Comparison of ENCODE assay signal across 26 mouse cellular contexts in the genomic region with DNA sequence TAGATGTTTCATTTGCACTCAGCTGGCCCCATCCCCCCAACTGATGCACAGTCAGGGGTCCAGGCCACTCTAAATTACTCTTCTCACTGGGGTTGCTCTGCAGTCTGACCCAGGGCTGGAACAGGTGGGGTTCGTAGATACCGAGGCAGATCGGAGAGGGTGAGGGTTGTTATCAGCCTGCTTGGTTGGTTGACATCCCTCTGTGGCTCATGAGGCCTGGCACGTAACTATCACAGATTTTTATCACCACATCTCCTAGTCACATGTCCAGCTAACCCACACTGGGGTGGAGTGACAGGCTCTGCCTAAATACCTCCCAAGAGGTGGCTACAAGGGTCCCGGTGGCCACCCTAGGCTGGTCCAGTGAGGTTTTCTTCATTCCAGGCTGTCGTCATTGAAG. TPM values are rescaled to one million over a fixed set of nuclear protein-coding genes. Genes with fewer than 3 reads are reported as not detected.
DNase-seq lines count a peak whose midpoint lies in the region; ATAC-seq and TF ChIP-seq lines count a peak whose summit lies in the region.
"Had no signal": no experiment of that assay in that cellular context is flagged by ENCODE, and none has a peak within 500 bp of the region (broad histone marks: within the 10 kb centered on the region; RNA-seq: fewer than 3 reads in every experiment).

No protein-coding gene starts in this region.

- no peak overlapping the region for H3K9ac ChIP-seq in embryonic facial prominence, embryonic 13.5 days
- no peak overlapping the region for H3K9ac ChIP-seq in liver, embryonic 15.5 days
- H3K9ac ChIP-seq in stomach, postnatal 0 days (ENCODE audit: low read length) = no peak overlapping the region
- H3K9ac ChIP-seq in neural tube, embryonic 15.5 days (replicated peaks) = no peak overlapping the region
- H3K9ac ChIP-seq in forebrain, embryonic 15.5 days (replicated peaks) = no peak overlapping the region
- H3K9ac ChIP-seq: hindbrain, embryonic 14.5 days; midbrain, embryonic 13.5 days had no signal

- peaks cover 62% of the 10 kb centered on the region for H3K36me3 ChIP-seq in embryonic facial prominence, embryonic 13.5 days
- peaks cover 76% of the 10 kb centered on the region for H3K36me3 ChIP-seq in embryonic facial prominence, embryonic 10.5 days (replicated peaks)
- H3K36me3 ChIP-seq in liver, embryonic 15.5 days (replicated peaks) = peaks cover 80% of the 10 kb centered on the region
- peaks cover 8% of the 10 kb centered on the region for H3K36me3 ChIP-seq in stomach, postnatal 0 days (ENCODE audit: control insufficient read depth, insufficient read depth, low read length)
- peaks cover 23% of the 10 kb centered on the region for H3K36me3 ChIP-seq in neural tube, embryonic 15.5 days
- peaks cover 20% of the 10 kb centered on the region for H3K36me3 ChIP-seq in forebrain, embryonic 15.5 days

- H3K4me1 ChIP-seq in embryonic facial prominence, embryonic 13.5 days = no peaks in the 10 kb centered on the region
- H3K4me1 ChIP-seq in embryonic facial prominence, embryonic 10.5 days = no peaks in the 10 kb centered on the region
- peaks cover 14% of the 10 kb centered on the region for H3K4me1 ChIP-seq in liver, embryonic 15.5 days (replicated peaks)
- no peaks in the 10 kb centered on the region for H3K4me1 ChIP-seq in stomach, postnatal 0 days (replicated peaks; ENCODE audit: control insufficient read depth, insufficient read depth)
- H3K4me1 ChIP-seq in neural tube, embryonic 15.5 days = no peaks in the 10 kb centered on the region
- no peaks in the 10 kb centered on the region for H3K4me1 ChIP-seq in forebrain, embryonic 15.5 days
- H3K4me1 ChIP-seq: limb, embryonic 10.5 days; midbrain, embryonic 13.5 days had no signal

- no peaks in the 10 kb centered on the region for H3K9me3 ChIP-seq in embryonic facial prominence, embryonic 13.5 days
- H3K9me3 ChIP-seq in embryonic facial prominence, embryonic 10.5 days = no peaks in the 10 kb centered on the region
- no peaks in the 10 kb centered on the region for H3K9me3 ChIP-seq in liver, embryonic 15.5 days (replicated peaks)
- H3K9me3 ChIP-seq in stomach, postnatal 0 days (ENCODE audit: control insufficient read depth, low read length) = no peaks in the 10 kb centered on the region
- no peaks in the 10 kb centered on the region for H3K9me3 ChIP-seq in neural tube, embryonic 15.5 days (replicated peaks)
- H3K9me3 ChIP-seq in forebrain, embryonic 15.5 days = no peaks in the 10 kb centered on the region
- H3K9me3 ChIP-seq: limb, embryonic 10.5 days; midbrain, embryonic 13.5 days had no signal

- H3K4me2 ChIP-seq in embryonic facial prominence, embryonic 13.5 days = no peak overlapping the region
- H3K4me2 ChIP-seq in liver, embryonic 15.5 days = no peak overlapping the region
- H3K4me2 ChIP-seq in stomach, postnatal 0 days (replicated peaks; ENCODE audit: low read depth) = no peak overlapping the region
- H3K4me2 ChIP-seq in neural tube, embryonic 15.5 days = no peak overlapping the region
- H3K4me2 ChIP-seq in forebrain, embryonic 15.5 days (replicated peaks) = no peak overlapping the region
- H3K4me2 ChIP-seq: hindbrain, embryonic 14.5 days; midbrain, embryonic 13.5 days had no signal

- 0 out of 2 replicates have a peak, but pooled peaks have one; percentile 35 for ATAC-seq in embryonic facial prominence, embryonic 13.5 days (ENCODE audit: insufficient number of reproducible peaks, insufficient read depth, low FRiP score, low TSS enrichment, low read depth)
- peak; percentile 40 for ATAC-seq in granulocyte monocyte progenitor cell, adult 5-6 weeks (replicated peaks; ENCODE audit: poor library complexity, severe bottlenecking)
- peak; percentile 77 for ATAC-seq in liver, embryonic 15.5 days (ENCODE audit: insufficient read depth)
- ATAC-seq in stomach, postnatal 0 days (ENCODE audit: low FRiP score, low TSS enrichment) = no peak
- ATAC-seq in neural tube, embryonic 15.5 days (ENCODE audit: low FRiP score) = no peak
- ATAC-seq in forebrain, embryonic 15.5 days (replicated peaks) = no peak
- ATAC-seq: inflammation-experienced regulatory T-cells, adult 6 months; lung, postnatal 0 days; midbrain, embryonic 13.5 days; Patski had no signal

- no peak for DNase-seq in embryonic facial prominence, embryonic 10.5 days (ENCODE audit: low spot score)
- no peak for DNase-seq in stomach, postnatal 0 days (ENCODE audit: low spot score)
- DNase-seq in yolk sac, embryonic 10.5 days (ENCODE audit: low spot score) = no peak
- DNase-seq: adrenal gland, adult 8-10 months; cerebellum, adult 8-10 months; cerebellum, postnatal 36 days; gastrocnemius, postnatal 36 days; heart, postnatal 4 days; kidney, adult 2 months; kidney, postnatal 10 days; right cerebral cortex, postnatal 14 days; spleen, adult 18-20 months; thymus, postnatal 14 days had no signal

- no peaks in the 10 kb centered on the region for H3K27me3 ChIP-seq in embryonic facial prominence, embryonic 13.5 days
- H3K27me3 ChIP-seq in embryonic facial prominence, embryonic 10.5 days (replicated peaks; ENCODE audit: low read depth, poor library complexity, severe bottlenecking) = no peaks in the 10 kb centered on the region
- no peaks in the 10 kb centered on the region for H3K27me3 ChIP-seq in liver, embryonic 15.5 days
- no peaks in the 10 kb centered on the region for H3K27me3 ChIP-seq in stomach, postnatal 0 days (ENCODE audit: control insufficient read depth, insufficient read depth, low read length)
- no peaks in the 10 kb centered on the region for H3K27me3 ChIP-seq in neural tube, embryonic 15.5 days (replicated peaks)
- H3K27me3 ChIP-seq in forebrain, embryonic 15.5 days = no peaks in the 10 kb centered on the region
- H3K27me3 ChIP-seq: midbrain, embryonic 13.5 days; Patski had no signal

- WGBS in embryonic facial prominence, embryonic 13.5 days = 95% methylated on average over 6 of the region's 6 CpGs
- WGBS in embryonic facial prominence, embryonic 10.5 days = 87% methylated on average over 6 of the region's 6 CpGs
- WGBS in liver, embryonic 15.5 days (ENCODE audit: insufficient replicate concordance) = 28% methylated on average over 6 of the region's 6 CpGs
- 88% methylated on average over 6 of the region's 6 CpGs for WGBS in stomach, postnatal 0 days
- 92% methylated on average over 6 of the region's 6 CpGs for WGBS in neural tube, embryonic 15.5 days
- WGBS in forebrain, embryonic 15.5 days = 95% methylated on average over 6 of the region's 6 CpGs

- H3K27ac ChIP-seq in embryonic facial prominence, embryonic 13.5 days = no peak overlapping the region
- no peak overlapping the region for H3K27ac ChIP-seq in embryonic facial prominence, embryonic 10.5 days (replicated peaks)
- no peak overlapping the region for H3K27ac ChIP-seq in liver, embryonic 15.5 days (replicated peaks)
- 0 out of 2 replicates have a peak overlapping the region, but pooled peaks have one; percentile 50 for H3K27ac ChIP-seq in stomach, postnatal 0 days (replicated peaks)
- H3K27ac ChIP-seq in neural tube, embryonic 15.5 days (replicated peaks) = no peak overlapping the region
- no peak overlapping the region for H3K27ac ChIP-seq in forebrain, embryonic 15.5 days (replicated peaks)
- H3K27ac ChIP-seq: hindbrain, embryonic 14.5 days; limb, embryonic 10.5 days; midbrain, embryonic 13.5 days had no signal

- H3K4me3 ChIP-seq in embryonic facial prominence, embryonic 13.5 days = no peak overlapping the region
- no peak overlapping the region for H3K4me3 ChIP-seq in embryonic facial prominence, embryonic 10.5 days
- no peak overlapping the region for H3K4me3 ChIP-seq in liver, embryonic 15.5 days (replicated peaks)
- H3K4me3 ChIP-seq in stomach, postnatal 0 days (ENCODE audit: low read depth, low read length) = no peak overlapping the region
- H3K4me3 ChIP-seq in neural tube, embryonic 15.5 days (replicated peaks) = no peak overlapping the region
- no peak overlapping the region for H3K4me3 ChIP-seq in forebrain, embryonic 15.5 days
- H3K4me3 ChIP-seq: limb, embryonic 10.5 days; midbrain, embryonic 13.5 days had no signal

- no peak for TF ChIP-seq CTCF in stomach, postnatal 0 days (IDR thresholded peaks at IDR 0.05; ENCODE audit: low read depth)

- no peak for TF ChIP-seq EP300 in stomach, postnatal 0 days (optimal IDR thresholded peaks at IDR 0.05)

RNA-seq across cellular contexts. Expression of gene Ankrd27, which starts 15.1 kb away (rescaled TPM):
- 39.0 and 42.3 TPM in 2 replicates for polyA plus RNA-seq in embryonic facial prominence, embryonic 13.5 days (2015; fragmentation: Nextera tagmentation; extraction: Ambion mirVana)
- polyA plus RNA-seq in embryonic facial prominence, embryonic 10.5 days (2016; fragmentation: Nextera tagmentation; extraction: Ambion mirVana) = 44.1 TPM in 2 replicates
- 40.4 and 66.7 TPM in 2 replicates for total RNA-seq in granulocyte monocyte progenitor cell, adult 5-6 weeks (2014; fragmentation: Nextera tagmentation)
- 40.0 and 49.7 TPM in 2 replicates for total RNA-seq in granulocyte monocyte progenitor cell, adult 5-6 weeks (2017)
- polyA plus RNA-seq in liver, embryonic 15.5 days (2015; fragmentation: Nextera tagmentation; extraction: Ambion mirVana) = 20.7 and 22.6 TPM in 2 replicates
- 17.0 and 17.3 TPM in 2 replicates for polyA plus RNA-seq in stomach, postnatal 0 days (2015; fragmentation: Nextera tagmentation; extraction: Ambion mirVana)
- polyA plus RNA-seq in neural tube, embryonic 15.5 days (2015; fragmentation: Nextera tagmentation; extraction: Ambion mirVana) = 16.8 and 21.3 TPM in 2 replicates
- polyA plus RNA-seq in forebrain, embryonic 15.5 days (2015; fragmentation: Nextera tagmentation; extraction: Ambion mirVana) = 30.1 and 32.0 TPM in 2 replicates

RNA-seq across cellular contexts. Expression of gene Rgs9bp, which starts 15.7 kb away (rescaled TPM):
- 0.26 and 0.28 TPM in 2 replicates for polyA plus RNA-seq in embryonic facial prominence, embryonic 13.5 days (2015; fragmentation: Nextera tagmentation; extraction: Ambion mirVana)
- polyA plus RNA-seq in embryonic facial prominence, embryonic 10.5 days (2016; fragmentation: Nextera tagmentation; extraction: Ambion mirVana) = 0.24 and 0.28 TPM in 2 replicates
- total RNA-seq in granulocyte monocyte progenitor cell, adult 5-6 weeks (2014; fragmentation: Nextera tagmentation) = 0.30 and 1.2 TPM in 2 replicates
- total RNA-seq in granulocyte monocyte progenitor cell, adult 5-6 weeks (2017) = 0.36 and 0.65 TPM in 2 replicates
- polyA plus RNA-seq in liver, embryonic 15.5 days (2015; fragmentation: Nextera tagmentation; extraction: Ambion mirVana) = 0.03 TPM in 2 replicates
- polyA plus RNA-seq in stomach, postnatal 0 days (2015; fragmentation: Nextera tagmentation; extraction: Ambion mirVana) = 0.28 and 0.48 TPM in 2 replicates
- polyA plus RNA-seq in neural tube, embryonic 15.5 days (2015; fragmentation: Nextera tagmentation; extraction: Ambion mirVana) = 0.14 and 0.17 TPM in 2 replicates
- polyA plus RNA-seq in forebrain, embryonic 15.5 days (2015; fragmentation: Nextera tagmentation; extraction: Ambion mirVana) = 0.08 and 0.10 TPM in 2 replicates
- total RNA-seq: monocyte, adult 5-6 weeks had no signal
- polyA plus RNA-seq: inflammation-experienced regulatory T-cells, adult 6 months; liver, adult 2 months had no signal

RNA-seq across cellular contexts. Expression of gene Nudt19, which starts 45.0 kb away (rescaled TPM):
- 57.4 and 61.9 TPM in 2 replicates for polyA plus RNA-seq in embryonic facial prominence, embryonic 13.5 days (2015; fragmentation: Nextera tagmentation; extraction: Ambion mirVana)
- polyA plus RNA-seq in embryonic facial prominence, embryonic 10.5 days (2016; fragmentation: Nextera tagmentation; extraction: Ambion mirVana) = 42.0 and 42.2 TPM in 2 replicates
- total RNA-seq in granulocyte monocyte progenitor cell, adult 5-6 weeks (2014; fragmentation: Nextera tagmentation) = 98.2 and 110 TPM in 2 replicates
- 44.6 and 52.5 TPM in 2 replicates for total RNA-seq in granulocyte monocyte progenitor cell, adult 5-6 weeks (2017)
- 67.2 and 69.0 TPM in 2 replicates for polyA plus RNA-seq in liver, embryonic 15.5 days (2015; fragmentation: Nextera tagmentation; extraction: Ambion mirVana)
- polyA plus RNA-seq in stomach, postnatal 0 days (2015; fragmentation: Nextera tagmentation; extraction: Ambion mirVana) = 60.8 and 68.9 TPM in 2 replicates
- 114 and 123 TPM in 2 replicates for polyA plus RNA-seq in neural tube, embryonic 15.5 days (2015; fragmentation: Nextera tagmentation; extraction: Ambion mirVana)
- polyA plus RNA-seq in forebrain, embryonic 15.5 days (2015; fragmentation: Nextera tagmentation; extraction: Ambion mirVana) = 97.4 and 97.5 TPM in 2 replicates

RNA-seq across cellular contexts. Expression of gene Pdcd5, which starts 46.2 kb away (rescaled TPM):
- 289 and 328 TPM in 2 replicates for polyA plus RNA-seq in embryonic facial prominence, embryonic 13.5 days (2015; fragmentation: Nextera tagmentation; extraction: Ambion mirVana)
- 313 and 320 TPM in 2 replicates for polyA plus RNA-seq in embryonic facial prominence, embryonic 10.5 days (2016; fragmentation: Nextera tagmentation; extraction: Ambion mirVana)
- total RNA-seq in granulocyte monocyte progenitor cell, adult 5-6 weeks (2014; fragmentation: Nextera tagmentation) = 133 and 145 TPM in 2 replicates
- total RNA-seq in granulocyte monocyte progenitor cell, adult 5-6 weeks (2017) = 94.4 and 114 TPM in 2 replicates
- polyA plus RNA-seq in liver, embryonic 15.5 days (2015; fragmentation: Nextera tagmentation; extraction: Ambion mirVana) = 99.7 and 102 TPM in 2 replicates
- 190 and 196 TPM in 2 replicates for polyA plus RNA-seq in stomach, postnatal 0 days (2015; fragmentation: Nextera tagmentation; extraction: Ambion mirVana)
- polyA plus RNA-seq in neural tube, embryonic 15.5 days (2015; fragmentation: Nextera tagmentation; extraction: Ambion mirVana) = 245 and 246 TPM in 2 replicates
- 219 and 234 TPM in 2 replicates for polyA plus RNA-seq in forebrain, embryonic 15.5 days (2015; fragmentation: Nextera tagmentation; extraction: Ambion mirVana)

Comparison
In these comparisons a context has a peak if more than half of its experiments do, and no peak if none do; other contexts are left out.
1. ATAC-seq: peak in embryonic facial prominence, embryonic 13.5 days (single experiment), granulocyte monocyte progenitor cell, adult 5-6 weeks (single experiment) and liver, embryonic 15.5 days (single experiment); none in stomach, postnatal 0 days (single experiment), neural tube, embryonic 15.5 days (single experiment) and forebrain, embryonic 15.5 days (single experiment).